In genomic region chr9:43792681-43793080, GRCm38 (mm10) we compare ENCODE assay signal across 12 mouse cellular contexts.
"Had no signal": no experiment of that assay in that cellular context is flagged by ENCODE, and none has a peak within 500 bp of the region (broad histone marks: within the 10 kb centered on the region; RNA-seq: fewer than 3 reads in every experiment).

No protein-coding gene starts in this region.

- H3K4me3 ChIP-seq: lung, embryonic 15.5 days; megakaryocyte, embryonic 14.5 days; midbrain, embryonic 13.5 days; midbrain, embryonic 15.5 days; neural tube, embryonic 12.5 days; stomach, embryonic 15.5 days had no signal

- H3K9me3 ChIP-seq: lung, embryonic 15.5 days; megakaryocyte, embryonic 14.5 days; midbrain, embryonic 13.5 days; midbrain, embryonic 15.5 days; neural tube, embryonic 12.5 days; stomach, embryonic 15.5 days had no signal

- H3K4me1 ChIP-seq: megakaryocyte, embryonic 14.5 days; stomach, embryonic 15.5 days had no signal

- DNase-seq: lung, postnatal 14 days; lung, postnatal 36 days; right cerebral cortex, postnatal 14 days; thymus, adult 2 months; thymus, postnatal 25 days; thymus, postnatal 4 days had no signal

- H3K27me3 ChIP-seq: lung, embryonic 15.5 days; midbrain, embryonic 13.5 days; midbrain, embryonic 15.5 days; neural tube, embryonic 12.5 days; stomach, embryonic 15.5 days had no signal
